Mouse (Mus musculus) kidney, postnatal 4 days (tissue): Measurements from ENCODE around the gene Fndc11.
"Not testable (repeated sequence)": the region's sequence is repeated elsewhere in the genome, so short reads cannot be mapped to it uniquely, and the experiment has no call there.

Experiments
- DNase-seq, 2 experiments: peaks; one replicate each; pipeline ENCODE4 v3.0.0; 2021; ENCODE audit warnings: mixed read lengths in 2 of 2

Fndc11 gene

GRCm38 (mm10) chr2:181219538-181220216, at the start of gene Fndc11:
TSS of gene Fndc11 (plus strand) at chr2:181220013.
- peak; percentile 80 to 88 for DNase-seq

GRCm38 (mm10) chr2:181174646-181175045, 45.2 kb upstream of the Fndc11 start:
- no peak for DNase-seq

GRCm38 (mm10) chr2:181178015-181178414, 41.8 kb upstream of the Fndc11 start:
- no peak for DNase-seq

- no peak for DNase-seq
Measured at GRCm38 (mm10) chr2:181178471-181178870, 41.3 kb upstream of the Fndc11 start.

- DNase-seq = no peak
Measured at GRCm38 (mm10) chr2:181180898-181181297, 38.9 kb upstream of the Fndc11 start.

GRCm38 (mm10) chr2:181186635-181187034, 33.2 kb upstream of the Fndc11 start:
- peak; percentile 89 to 92 for DNase-seq

GRCm38 (mm10) chr2:181187121-181188000, 32.5 kb upstream of the Fndc11 start, which contains the start of gene Ppdpf:
TSS of gene Ppdpf (plus strand) at chr2:181187247.
- DNase-seq = peak; percentile 91 to 95

- peak in 1 of 2 experiments; percentile 19 for DNase-seq
Measured at GRCm38 (mm10) chr2:181188681-181189080, 31.1 kb upstream of the Fndc11 start.

GRCm38 (mm10) chr2:181189321-181189720, 30.5 kb upstream of the Fndc11 start:
- no peak for DNase-seq

GRCm38 (mm10) chr2:181191385-181191784, 28.4 kb upstream of the Fndc11 start:
- DNase-seq = not testable (repeated sequence)

- DNase-seq = no peak
Measured at GRCm38 (mm10) chr2:181191936-181192335, 27.9 kb upstream of the Fndc11 start.

- no peak for DNase-seq
Measured at GRCm38 (mm10) chr2:181193044-181193443, 26.8 kb upstream of the Fndc11 start.

- DNase-seq = no peak
Measured at GRCm38 (mm10) chr2:181196628-181197300, 23.0 kb upstream of the Fndc11 start.

GRCm38 (mm10) chr2:181201606-181202005, 18.2 kb upstream of the Fndc11 start:
- no peak for DNase-seq

- no peak for DNase-seq
Measured at GRCm38 (mm10) chr2:181202422-181202821, 17.4 kb upstream of the Fndc11 start, which contains the start of gene Ptk6. TSS of gene Ptk6 (minus strand) at chr2:181202789.

GRCm38 (mm10) chr2:181202886-181203285, 16.9 kb upstream of the Fndc11 start:
- no peak for DNase-seq

- DNase-seq = no peak
Measured at GRCm38 (mm10) chr2:181205678-181206077, 14.1 kb upstream of the Fndc11 start.

- DNase-seq = no peak
Measured at GRCm38 (mm10) chr2:181206118-181206517, 13.7 kb upstream of the Fndc11 start.

- peak in 1 of 2 experiments; percentile 29 for DNase-seq
Measured at GRCm38 (mm10) chr2:181212389-181213020, 7.3 kb upstream of the Fndc11 start.

- peak; percentile 45 to 57 for DNase-seq
Measured at GRCm38 (mm10) chr2:181213021-181213445, 6.8 kb upstream of the Fndc11 start, which contains the start of gene Srms. TSS of gene Srms (minus strand) at chr2:181213185.

- DNase-seq = no peak
Measured at GRCm38 (mm10) chr2:181216037-181216436, 3.8 kb upstream of the Fndc11 start.

- DNase-seq = peak in 1 of 2 experiments; percentile 14
Measured at GRCm38 (mm10) chr2:181218881-181219485, 830 bp upstream of the Fndc11 start.
